Mouse (Mus musculus) ES-Bruce4 (cell line): ENCODE measurements around the gene Vwc2l.

ENCODE experiments used
- CTCF ChIP-seq: IDR thresholded peaks from one replicate; pipeline ENCODE4 v1.8.1; 2011; ENCODE audit warnings: low read depth, low read length
- EP300 ChIP-seq: IDR thresholded peaks from 2 replicates; pipeline ENCODE4 v1.6.1; 2011; ENCODE audit warnings: low read depth, low read length; ENCODE audit not compliant: insufficient read depth

DNA sequence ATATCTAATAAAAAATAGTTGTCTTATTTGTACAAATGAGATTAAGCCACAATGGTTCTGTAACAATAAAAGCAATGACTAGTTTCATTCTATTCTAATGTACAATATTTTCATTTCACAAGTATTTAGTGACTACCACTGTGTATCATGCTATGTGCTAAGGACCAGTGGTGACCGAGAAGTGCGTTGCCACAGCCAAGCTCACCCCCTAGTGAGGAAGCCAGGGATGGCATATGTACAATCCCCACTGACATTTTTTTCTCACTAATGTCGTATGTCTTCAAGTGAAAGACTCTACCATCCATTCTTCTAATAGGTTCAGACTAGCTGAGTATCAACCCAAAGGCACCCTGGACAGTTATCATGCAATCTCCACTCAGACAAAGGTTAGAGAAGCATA lies 107.7 kb downstream of the Vwc2l start:
- TF ChIP-seq CTCF (peak; percentile 5), EP300 (no peak)
